Comparison of ENCODE assay signal across 8 mouse cellular contexts in the genomic region with DNA sequence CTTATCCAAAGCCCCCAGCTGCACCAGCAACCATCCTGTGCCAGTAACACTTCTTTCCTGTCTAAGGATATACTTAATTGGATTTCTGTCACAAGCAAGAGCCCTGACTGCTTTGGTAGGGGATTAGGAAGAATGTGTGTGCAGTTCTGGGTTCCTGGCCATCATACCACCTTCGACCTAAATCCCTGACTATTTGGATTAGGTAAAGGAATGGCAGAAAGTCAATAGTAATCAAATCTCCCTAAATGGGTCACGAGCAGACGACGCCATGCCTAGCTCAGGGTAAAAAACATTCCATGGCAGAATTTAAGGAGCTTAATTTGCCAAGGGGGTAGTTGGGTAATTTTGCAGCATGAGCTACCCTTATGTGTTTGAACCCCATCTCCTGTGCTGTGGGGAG.
"Had no signal": no experiment of that assay in that cellular context is flagged by ENCODE, and none has a peak within 500 bp of the region (broad histone marks: within the 10 kb centered on the region; RNA-seq: fewer than 3 reads in every experiment).

No protein-coding gene starts in this region.

- H3K27me3 ChIP-seq: limb, embryonic 13.5 days; liver, embryonic 13.5 days; megakaryocyte, embryonic 14.5 days; midbrain, embryonic 12.5 days; stomach, embryonic 15.5 days had no signal

- H3K9ac ChIP-seq: limb, embryonic 13.5 days; liver, embryonic 13.5 days; lung, embryonic 14.5 days; midbrain, embryonic 12.5 days; stomach, embryonic 15.5 days had no signal

- H3K4me3 ChIP-seq: limb, embryonic 10.5 days; limb, embryonic 13.5 days; liver, embryonic 13.5 days; megakaryocyte, embryonic 14.5 days; midbrain, embryonic 12.5 days; stomach, embryonic 15.5 days had no signal

- ATAC-seq: lung, postnatal 0 days had no signal

- H3K4me1 ChIP-seq: limb, embryonic 10.5 days; limb, embryonic 13.5 days; liver, embryonic 13.5 days; midbrain, embryonic 12.5 days; stomach, embryonic 15.5 days had no signal

- H3K9me3 ChIP-seq: limb, embryonic 10.5 days; limb, embryonic 13.5 days; liver, embryonic 13.5 days; midbrain, embryonic 12.5 days; stomach, embryonic 15.5 days had no signal

- H3K36me3 ChIP-seq: limb, embryonic 10.5 days; limb, embryonic 13.5 days; liver, embryonic 13.5 days; midbrain, embryonic 12.5 days; stomach, embryonic 15.5 days had no signal

- H3K27ac ChIP-seq: limb, embryonic 10.5 days; limb, embryonic 13.5 days; liver, embryonic 13.5 days; midbrain, embryonic 12.5 days; stomach, embryonic 15.5 days had no signal

- H3K4me2 ChIP-seq: limb, embryonic 13.5 days; liver, embryonic 13.5 days; lung, embryonic 14.5 days; midbrain, embryonic 12.5 days; stomach, embryonic 15.5 days had no signal
